Mouse (Mus musculus): Measurements from ENCODE around the gene Arhgap30. TPM values are rescaled to one million over a fixed set of nuclear protein-coding genes. Genes with fewer than 3 reads are reported as not detected.

Arhgap30 gene
- total RNA-seq, 2 experiments from 2014 or later: 0.38 to 0.73 TPM

DNA sequence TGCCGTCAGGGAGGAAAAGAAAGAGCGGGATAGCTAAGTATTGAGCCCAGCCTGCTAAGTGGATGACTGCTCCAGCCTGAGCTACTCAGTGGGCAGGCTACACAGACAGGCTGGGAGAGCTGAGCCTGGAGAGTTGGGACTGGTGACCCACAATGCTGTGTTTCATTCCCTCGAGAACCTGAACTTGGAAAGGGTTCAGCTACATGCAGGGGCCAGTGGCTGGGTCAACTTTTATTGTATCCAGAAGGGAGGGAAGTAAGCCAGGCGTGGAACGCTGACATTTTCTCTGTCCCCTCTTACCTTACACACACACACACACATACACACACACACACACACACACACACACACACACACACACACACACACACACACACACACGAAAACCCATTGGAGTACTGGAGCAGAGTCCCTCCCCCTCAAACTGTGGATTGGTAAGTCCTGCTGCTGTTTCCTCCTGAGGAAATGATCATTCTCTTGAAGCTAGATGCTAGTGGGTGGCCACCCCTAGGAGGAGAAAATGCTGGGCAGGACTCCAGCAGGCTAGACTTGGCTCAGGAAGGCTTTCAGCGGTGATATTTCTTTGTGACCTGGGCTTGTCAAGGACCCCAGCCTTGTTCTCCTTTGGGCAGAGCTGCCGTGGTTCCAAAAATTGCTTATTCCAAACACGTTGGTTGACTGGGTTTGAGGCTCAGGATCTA, 51.4 kb downstream of the Arhgap30 start:
- intact Hi-C loops (cut with DNase I): no loop called here
- peak; percentile 1; the same call in 1 of the 2 replicates for TF ChIP-seq CTCF (IDR thresholded peaks at IDR 0.05)
- DNase-seq: peak; percentile 53
- Histone ChIP-seq H3K4me3 (peak overlapping the region; percentile 68), H3K27ac (peak overlapping the region; percentile 79)

DNA sequence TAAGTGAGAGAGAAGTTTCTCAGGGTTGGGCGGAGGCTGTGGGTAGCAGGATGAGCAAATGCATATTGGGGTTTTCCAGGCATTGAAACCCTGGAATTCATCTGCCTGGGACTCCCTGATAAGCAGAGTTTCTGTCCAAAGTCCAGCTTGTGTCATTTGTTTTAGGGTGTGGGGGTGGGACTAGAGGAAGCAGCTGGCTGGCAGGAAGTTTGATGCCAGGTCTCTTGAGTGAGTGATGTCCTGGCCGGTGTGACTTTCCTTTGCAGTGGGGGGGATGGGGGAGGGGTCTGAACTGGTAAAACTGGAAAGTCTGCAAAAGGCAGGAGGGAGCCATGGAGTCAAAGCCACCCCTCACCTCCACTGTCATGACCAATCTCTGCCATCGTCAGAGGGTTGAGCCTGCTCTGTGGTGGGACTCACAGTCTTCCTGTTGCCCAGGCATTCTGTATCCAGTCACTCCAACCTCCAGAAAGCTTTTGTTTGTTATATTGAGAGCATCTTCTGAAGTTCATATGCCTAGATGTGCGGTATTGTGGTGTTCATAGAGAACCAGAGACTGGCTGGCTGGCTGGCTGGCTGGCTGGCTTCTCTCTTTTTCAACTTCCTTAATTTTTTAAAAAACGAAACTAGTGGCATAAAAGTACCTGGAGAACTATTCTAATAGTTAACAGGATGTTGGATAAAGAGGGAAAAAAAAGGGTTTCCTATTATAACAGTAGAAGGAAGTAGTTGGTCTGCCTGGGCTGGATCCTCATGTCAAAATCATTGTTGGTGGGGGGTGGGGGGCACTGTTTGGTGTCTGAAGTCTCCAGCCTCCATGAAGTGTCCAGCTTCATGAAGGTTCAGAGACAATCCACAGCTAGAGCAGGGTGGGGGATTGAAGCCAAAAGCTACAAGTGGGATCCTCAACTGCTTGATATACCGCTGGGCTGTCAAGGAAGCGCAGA, 53.0 kb downstream of the Arhgap30 start:
- Histone ChIP-seq H3K27ac (peak overlapping the region; percentile 75), H3K4me3 (peak overlapping the region; percentile 57)
- no peak for TF ChIP-seq CTCF (IDR thresholded peaks at IDR 0.05)
- DNase-seq: no peak
- intact Hi-C loops (cut with DNase I): no loop called here

DNA sequence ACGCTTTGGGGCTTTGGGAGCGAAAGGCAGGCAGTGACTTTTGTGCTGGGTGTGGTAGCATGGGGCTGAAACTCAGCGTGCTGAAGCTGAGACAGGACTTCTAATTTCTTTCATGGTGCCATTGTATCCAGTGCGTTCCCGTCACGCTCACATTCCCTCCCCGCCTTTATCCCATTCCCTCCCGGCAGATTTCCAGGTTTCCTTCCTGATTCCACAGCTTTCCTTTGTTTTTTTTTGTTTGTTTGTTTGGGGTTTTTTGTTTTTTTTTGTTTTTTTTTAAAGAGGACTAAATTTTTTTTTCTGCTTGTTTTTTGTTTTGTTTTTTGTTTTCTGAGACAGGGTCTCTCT, 53.6 kb downstream of the Arhgap30 start:
- TF ChIP-seq CTCF (IDR thresholded peaks at IDR 0.05): no peak
- no peak for DNase-seq
- peak overlapping the region; percentile 57 for H3K4me3 ChIP-seq
- peak overlapping the region; percentile 75 for H3K27ac ChIP-seq
- intact Hi-C loops (cut with DNase I): no loop called here

DNA sequence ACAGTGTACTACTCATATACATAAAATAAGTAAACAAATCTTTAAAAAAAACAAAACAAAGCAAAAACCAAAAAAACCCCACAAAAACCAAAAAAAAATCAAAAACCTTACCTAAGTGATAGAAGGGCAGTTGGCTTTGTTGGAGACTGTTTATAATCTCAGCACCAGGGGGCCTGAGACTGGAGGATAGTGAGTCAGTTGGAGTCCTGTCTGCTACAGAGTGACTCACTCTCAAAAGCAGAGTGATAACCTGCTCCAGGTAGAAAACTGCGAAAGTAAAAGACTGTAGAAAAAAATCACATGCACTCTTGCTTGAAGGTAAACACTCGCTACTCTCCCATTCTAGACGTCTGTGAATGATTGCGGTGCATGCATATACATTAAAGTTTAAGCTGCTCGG, 56.3 kb downstream of the Arhgap30 start:
- DNase-seq: no peak
- Histone ChIP-seq H3K27ac (no peak overlapping the region), H3K4me3 (no peak overlapping the region)
- TF ChIP-seq CTCF (IDR thresholded peaks at IDR 0.05): no peak
- intact Hi-C loops (cut with DNase I): no loop called here

DNA sequence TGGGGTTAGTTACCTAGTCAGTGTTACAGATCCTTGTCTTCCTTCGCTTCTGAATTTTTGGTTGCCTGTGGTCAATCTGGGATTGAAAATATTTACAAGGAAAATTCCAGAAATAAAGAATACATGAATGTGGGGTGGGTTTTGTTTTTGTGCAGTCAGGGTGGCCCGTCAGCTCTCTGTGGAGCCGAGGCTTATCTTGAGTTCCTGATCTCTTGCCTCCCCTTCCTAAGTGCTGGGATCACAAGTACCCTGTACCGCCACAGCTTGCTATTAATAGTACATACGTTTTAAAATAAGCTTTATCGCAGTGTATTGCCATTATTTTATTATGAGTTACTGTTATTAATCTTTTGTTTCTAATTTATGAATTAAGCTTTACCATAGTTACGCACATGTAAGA, 58.1 kb downstream of the Arhgap30 start:
- intact Hi-C loops (cut with DNase I): no loop called here
- TF ChIP-seq CTCF (IDR thresholded peaks at IDR 0.05): no peak
- no peak for DNase-seq
- Histone ChIP-seq H3K27ac (peak overlapping the region; percentile 24; the same call in 1 of the 2 replicates), H3K4me3 (no peak overlapping the region)

DNA sequence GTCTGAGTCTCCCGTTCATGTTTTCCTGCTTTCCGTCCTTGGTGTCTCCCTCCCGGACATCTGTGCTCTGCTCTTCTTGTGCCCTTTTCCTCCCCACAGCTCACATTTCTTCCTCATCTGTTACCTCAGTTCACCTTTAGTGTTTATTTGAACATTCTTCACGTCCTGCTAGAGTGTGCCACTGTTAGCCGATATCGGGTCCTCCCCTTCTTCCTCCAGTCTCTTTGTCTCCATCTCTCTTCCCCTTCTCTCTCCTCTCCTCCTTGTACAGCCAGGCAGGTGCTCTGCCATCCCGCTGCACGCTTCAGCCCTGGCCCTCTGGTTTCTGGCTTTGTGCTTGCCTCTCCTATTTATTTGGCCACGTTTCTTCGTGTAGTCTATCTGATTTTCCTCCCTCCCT, 58.9 kb downstream of the Arhgap30 start:
- intact Hi-C loops (cut with DNase I): no loop called here
- Histone ChIP-seq H3K4me3 (0 out of 2 replicates have a peak overlapping the region, but pooled peaks have one; percentile 21), H3K27ac (no peak overlapping the region; the same call in 1 of the 2 replicates)
- TF ChIP-seq CTCF (IDR thresholded peaks at IDR 0.05): no peak
- DNase-seq: no peak

DNA sequence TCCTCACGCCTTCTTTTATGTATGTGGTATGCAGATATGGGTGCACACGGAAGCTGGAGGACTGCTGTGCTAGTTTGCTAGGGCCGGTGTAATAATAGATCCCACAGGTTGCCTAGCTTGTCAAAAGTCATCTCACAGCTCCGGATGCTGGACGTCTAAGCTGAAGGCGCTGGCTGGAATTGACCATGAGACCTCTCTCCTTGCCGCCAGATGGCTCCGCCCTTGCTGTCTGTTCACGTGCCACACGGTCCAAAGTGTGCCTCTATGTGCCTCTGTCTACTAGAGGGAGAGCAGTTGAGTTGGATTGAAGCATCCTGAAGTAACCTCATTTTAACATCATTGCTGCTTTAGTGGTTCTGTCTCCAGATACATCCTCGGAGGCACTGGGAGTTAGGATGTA, 61.3 kb downstream of the Arhgap30 start:
- H3K27ac ChIP-seq: no peak overlapping the region
- TF ChIP-seq CTCF (IDR thresholded peaks at IDR 0.05): no peak
- intact Hi-C loops (cut with DNase I): no loop called here
- H3K4me3 ChIP-seq: no peak overlapping the region
- DNase-seq: no peak

DNA sequence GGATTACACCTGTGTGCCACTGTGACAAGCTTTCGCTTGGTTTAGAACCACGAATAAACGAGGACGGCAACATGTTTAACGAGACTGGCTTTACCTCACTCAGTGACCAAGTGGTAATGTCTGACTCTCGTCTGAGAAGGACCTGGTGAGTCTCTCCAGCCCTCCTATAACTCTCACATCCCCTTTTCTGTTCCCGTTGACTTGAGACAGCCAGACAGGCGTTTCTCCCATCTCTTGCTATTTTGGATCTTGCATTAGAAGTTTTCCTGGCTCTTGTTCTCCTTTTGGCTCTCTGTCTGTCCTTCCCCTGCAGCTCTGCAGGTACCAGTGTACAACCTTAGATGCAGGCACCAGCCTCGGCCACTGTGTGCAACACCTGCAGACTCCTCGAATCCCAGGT, 62.2 kb downstream of the Arhgap30 start:
- Histone ChIP-seq H3K4me3 (no peak overlapping the region), H3K27ac (no peak overlapping the region)
- no peak for TF ChIP-seq CTCF (IDR thresholded peaks at IDR 0.05)
- DNase-seq: no peak
- intact Hi-C loops (cut with DNase I): no loop called here

DNA sequence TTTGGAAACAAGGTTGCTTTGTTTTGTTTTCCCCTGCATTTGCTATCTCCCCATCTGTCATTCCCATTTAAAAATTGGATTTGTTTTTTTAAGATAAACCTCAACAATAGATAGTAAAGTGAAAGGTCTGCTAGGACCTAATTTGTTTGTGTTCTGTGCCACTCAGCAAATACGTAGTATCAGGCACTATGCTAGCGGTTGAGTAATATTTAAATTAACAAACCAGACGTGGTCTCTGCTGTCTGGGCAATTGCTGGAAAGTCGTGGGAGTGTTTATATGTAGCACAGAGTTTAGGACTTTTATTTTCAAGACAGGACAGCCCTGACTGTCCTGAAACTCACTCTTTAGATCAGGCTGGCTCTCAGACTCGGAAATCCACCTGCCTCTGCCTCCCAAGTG, 63.8 kb downstream of the Arhgap30 start:
- Histone ChIP-seq H3K27ac (peak overlapping the region; percentile 53; the same call in 1 of the 2 replicates), H3K4me3 (no peak overlapping the region)
- intact Hi-C loops (cut with DNase I): no loop called here
- TF ChIP-seq CTCF (IDR thresholded peaks at IDR 0.05): no peak
- no peak for DNase-seq

DNA sequence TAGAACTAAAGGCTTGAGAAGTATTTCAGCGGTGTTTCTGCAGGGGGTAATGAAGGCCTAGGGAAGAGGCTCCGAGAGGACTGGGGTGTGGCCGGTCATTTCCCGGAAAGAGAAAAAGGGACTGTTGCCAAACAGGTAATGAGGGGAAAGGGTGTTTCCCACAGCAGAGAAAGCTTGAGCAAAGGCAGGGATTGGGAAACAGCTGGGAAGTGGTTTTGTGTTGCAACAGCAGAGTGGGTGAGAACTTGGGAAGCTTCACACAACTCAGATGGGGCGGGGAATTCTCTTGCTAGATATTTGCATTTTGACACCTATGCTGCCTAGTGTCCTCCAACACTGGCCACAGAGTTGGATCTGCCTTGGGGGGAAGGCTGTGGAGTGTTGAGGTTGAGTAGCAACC, 64.2 kb downstream of the Arhgap30 start:
- Histone ChIP-seq H3K4me3 (no peak overlapping the region), H3K27ac (peak overlapping the region; percentile 53; the same call in 1 of the 2 replicates)
- intact Hi-C loops (cut with DNase I): no loop called here
- TF ChIP-seq CTCF (IDR thresholded peaks at IDR 0.05): no peak
- DNase-seq: no peak

DNA sequence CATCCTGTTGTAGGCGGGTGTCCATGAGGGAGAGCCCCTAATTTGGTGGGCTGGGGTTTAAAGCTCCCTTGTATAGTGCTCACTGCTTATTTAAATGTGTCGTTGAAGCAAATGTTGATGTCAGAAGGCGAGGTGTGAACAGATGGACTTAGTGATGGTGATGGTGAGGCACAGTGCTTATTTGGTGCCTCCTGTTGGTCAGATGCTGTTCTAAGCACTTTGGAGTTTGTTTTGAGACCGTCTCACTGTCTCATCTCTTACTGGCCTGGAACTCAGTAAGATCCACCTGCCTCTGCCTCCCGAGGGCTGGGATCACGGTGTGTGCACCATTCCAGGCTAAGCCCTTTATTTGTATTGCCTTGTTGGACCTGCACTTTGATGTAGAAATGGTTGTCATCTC, 66.2 kb downstream of the Arhgap30 start:
- DNase-seq: no peak
- Histone ChIP-seq H3K4me3 (no peak overlapping the region), H3K27ac (no peak overlapping the region)
- intact Hi-C loops (cut with DNase I): no loop called here
- peak; percentile 6; the same call in 1 of the 2 replicates for TF ChIP-seq CTCF (IDR thresholded peaks at IDR 0.05)

DNA sequence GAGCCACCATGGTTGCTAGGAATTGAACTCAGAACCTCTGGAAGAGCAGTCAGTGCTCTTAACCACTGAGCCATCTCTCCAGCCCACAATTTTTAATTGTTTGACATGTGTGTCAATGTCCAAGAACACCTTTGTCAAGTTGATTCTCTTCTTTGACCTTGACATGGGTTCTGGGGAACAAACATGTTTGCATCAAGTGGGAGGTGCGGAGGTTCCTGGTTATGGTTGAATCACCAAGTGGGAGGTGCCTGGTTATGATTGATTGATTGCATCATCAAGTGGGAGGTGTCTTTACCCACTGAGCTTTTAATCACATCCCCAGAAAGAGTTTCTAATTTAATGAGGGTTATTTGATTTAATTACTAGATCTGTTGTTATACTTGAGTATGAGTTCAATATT, 68.8 kb downstream of the Arhgap30 start:
- no peak for TF ChIP-seq CTCF (IDR thresholded peaks at IDR 0.05)
- no peak overlapping the region for H3K4me3 ChIP-seq
- no peak overlapping the region for H3K27ac ChIP-seq
- DNase-seq: no peak
- intact Hi-C loops (cut with DNase I): no loop called here

DNA sequence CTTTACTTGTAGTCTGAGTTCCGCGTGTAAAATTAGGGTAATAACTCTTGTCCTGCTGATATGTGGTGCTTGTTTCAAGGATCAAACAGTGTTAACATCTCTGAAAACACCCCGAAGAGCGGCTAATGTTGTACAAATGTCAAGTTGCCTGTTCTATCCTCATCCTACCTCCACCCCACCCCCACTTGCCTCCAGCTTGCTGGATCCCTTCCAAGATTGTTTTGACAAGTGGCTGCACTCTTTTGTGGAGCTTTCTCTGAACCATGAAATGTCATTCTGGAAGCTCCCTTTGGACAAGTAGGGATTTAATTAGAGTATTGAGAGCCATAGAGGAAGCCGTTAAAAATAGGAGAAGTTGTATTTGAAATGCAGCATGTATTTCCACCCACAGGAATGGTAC, 71.0 kb downstream of the Arhgap30 start:
- no peak for DNase-seq
- intact Hi-C loops (cut with DNase I): no loop called here
- Histone ChIP-seq H3K4me3 (no peak overlapping the region), H3K27ac (no peak overlapping the region)
- no peak for TF ChIP-seq CTCF (IDR thresholded peaks at IDR 0.05)

Other genes with a start within 250 kb of the Arhgap30 start
- gene Sdhc, start 238.4 kb upstream of the Arhgap30 start, total RNA-seq (2021): 100 to 1,000 TPM; 635 to 909 TPM
- gene Mpz, start 238.2 kb upstream of the Arhgap30 start, total RNA-seq (2021): 10 to 100 TPM; 24.7 to 27.7 TPM
- gene Pcp4l1, start 192.7 kb upstream of the Arhgap30 start, total RNA-seq (2021): 10 to 100 TPM; 58.3 to 75.0 TPM
- gene Nr1i3, start 175.0 kb upstream of the Arhgap30 start, total RNA-seq (2021): not detected
- 10 to 100 TPM; 43.2 to 56.3 TPM for gene Tomm40l, start 166.4 kb upstream of the Arhgap30 start, total RNA-seq (2021)
- under 1 TPM in 1 of 2 experiments, not detected in 1; 0.59 TPM for gene Apoa2, start 163.9 kb upstream of the Arhgap30 start, total RNA-seq (2021)
- gene Fcer1g, start 154.6 kb upstream of the Arhgap30 start, total RNA-seq (2021): 1 to 10 TPM; 2.5 to 6.1 TPM
- under 1 TPM; 0.15 to 0.73 TPM for gene Adamts4, start 138.5 kb upstream of the Arhgap30 start, total RNA-seq (2021)
- 1,000 to 10,000 TPM; 1,014 to 1,063 TPM for gene Ndufs2, start 137.6 kb upstream of the Arhgap30 start, total RNA-seq (2021)
- 10 to 100 TPM; 12.1 to 12.5 TPM for gene B4galt3, start 118.6 kb upstream of the Arhgap30 start, total RNA-seq (2021)
- 1 to 10 TPM; 7.9 to 8.6 TPM for gene Ppox, start 107.8 kb upstream of the Arhgap30 start, total RNA-seq (2021)
- 10 to 100 TPM; 15.8 to 18.7 TPM for gene Usp21, start 101.0 kb upstream of the Arhgap30 start, total RNA-seq (2021)
- gene Ufc1, start 93.9 kb upstream of the Arhgap30 start, total RNA-seq (2021): 10 to 100 TPM; 84.3 to 93.2 TPM
- gene Dedd, start 59.8 kb upstream of the Arhgap30 start, total RNA-seq (2021): 10 to 100 TPM; 32.4 to 35.5 TPM
- gene Nit1, start 43.3 kb upstream of the Arhgap30 start, total RNA-seq (2021): 10 to 100 TPM; 29.4 to 30.4 TPM
- gene Pfdn2, start 43.3 kb upstream of the Arhgap30 start, total RNA-seq (2021): 100 to 1,000 TPM in 1 of 2 experiments, 10 to 100 TPM in 1; 93.2 to 101 TPM
- gene Klhdc9, start 28.2 kb upstream of the Arhgap30 start, total RNA-seq (2021): not detected
- under 1 TPM in 1 of 2 experiments, not detected in 1; 0.06 TPM for gene Nectin4, start 18.9 kb upstream of the Arhgap30 start, total RNA-seq (2021)
- gene Usf1, start 22.4 kb downstream of the Arhgap30 start, total RNA-seq (2021): 10 to 100 TPM; 29.9 to 36.8 TPM
- under 1 TPM; 0.84 to 0.92 TPM for gene Tstd1, start 29.9 kb downstream of the Arhgap30 start, total RNA-seq (2021)
- gene F11r, start 48.6 kb downstream of the Arhgap30 start, total RNA-seq (2021): 1 to 10 TPM; 4.2 to 6.0 TPM
- 1 to 10 TPM; 1.3 to 1.7 TPM for gene Alyref2, start 114.5 kb downstream of the Arhgap30 start, total RNA-seq (2021)
- not detected for gene Itln1, start 146.3 kb downstream of the Arhgap30 start, total RNA-seq (2021)
- gene Cd244a, start 170.2 kb downstream of the Arhgap30 start, total RNA-seq (2021): under 1 TPM; 0.10 to 0.11 TPM
- not detected for gene Ly9, start 218.5 kb downstream of the Arhgap30 start, total RNA-seq (2021)

All from gastrocnemius, adult 2 months (tissue).